Comparison of ENCODE assay signal across 11 mouse cellular contexts in the genomic region with DNA sequence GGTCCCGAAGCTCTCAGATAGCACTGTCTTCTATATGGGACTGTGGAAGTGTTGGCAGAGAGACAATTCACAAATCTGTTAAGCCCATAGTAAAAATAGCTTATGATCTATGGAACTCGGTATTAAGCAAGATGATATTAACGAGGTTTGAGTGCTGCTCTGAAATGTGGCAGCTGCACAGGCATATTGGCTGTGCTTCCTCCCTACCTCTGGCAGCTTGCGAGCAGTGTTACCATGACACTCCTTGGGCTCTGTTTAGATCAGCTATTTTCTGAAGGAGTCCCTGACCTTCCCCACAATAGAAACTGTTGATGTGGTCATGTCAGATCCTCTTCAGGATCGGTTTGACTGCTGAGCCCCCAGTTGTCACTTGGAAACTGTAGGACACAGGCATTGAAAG.
DNase-seq lines count a peak whose midpoint lies in the region; ATAC-seq and TF ChIP-seq lines count a peak whose summit lies in the region.
"Had no signal": no experiment of that assay in that cellular context is flagged by ENCODE, and none has a peak within 500 bp of the region (broad histone marks: within the 10 kb centered on the region; RNA-seq: fewer than 3 reads in every experiment).

No protein-coding gene starts in this region.

- H3K4me3 ChIP-seq in cerebellum, adult 2 months (replicated peaks; ENCODE audit: insufficient read depth, low read depth, low read length), result no peak overlapping the region
- no peak overlapping the region for H3K4me3 ChIP-seq in hindbrain, postnatal 0 days (ENCODE audit: low read length)
- H3K4me3 ChIP-seq in hindbrain, embryonic 13.5 days, result no peak overlapping the region
- H3K4me3 ChIP-seq in heart, embryonic 10.5 days, result no peak overlapping the region
- H3K4me3 ChIP-seq in intestine, postnatal 0 days (ENCODE audit: low read depth, low read length), result no peak overlapping the region
- H3K4me3 ChIP-seq: kidney, embryonic 15.5 days; neural tube, embryonic 13.5 days had no signal

- WGBS in cerebellum, adult 2 months, result 30% methylated on average over 5 of the region's 5 CpGs
- 48% methylated on average over 5 of the region's 5 CpGs for WGBS in hindbrain, postnatal 0 days
- WGBS in hindbrain, embryonic 13.5 days, result 77% methylated on average over 5 of the region's 5 CpGs
- 63% methylated on average over 5 of the region's 5 CpGs for WGBS in heart, embryonic 10.5 days
- WGBS in intestine, postnatal 0 days, result 74% methylated on average over 5 of the region's 5 CpGs

- H3K9ac ChIP-seq in hindbrain, postnatal 0 days (replicated peaks; ENCODE audit: low read length), result no peak overlapping the region
- no peak overlapping the region for H3K9ac ChIP-seq in hindbrain, embryonic 13.5 days
- no peak overlapping the region for H3K9ac ChIP-seq in intestine, postnatal 0 days (ENCODE audit: low read depth, low read length)
- H3K9ac ChIP-seq: kidney, embryonic 15.5 days; neural tube, embryonic 13.5 days had no signal

- H3K36me3 ChIP-seq in hindbrain, postnatal 0 days (ENCODE audit: insufficient read depth, low read length), result no peaks in the 10 kb centered on the region
- H3K36me3 ChIP-seq in hindbrain, embryonic 13.5 days, result no peaks in the 10 kb centered on the region
- H3K36me3 ChIP-seq in heart, embryonic 10.5 days, result no peaks in the 10 kb centered on the region
- no peaks in the 10 kb centered on the region for H3K36me3 ChIP-seq in intestine, postnatal 0 days (ENCODE audit: control insufficient read depth, insufficient read depth)
- H3K36me3 ChIP-seq: kidney, embryonic 15.5 days; neural tube, embryonic 13.5 days had no signal

- H3K4me1 ChIP-seq in cerebellum, adult 2 months (ENCODE audit: control insufficient read depth, insufficient read depth, low read length), result peaks cover 13% of the 10 kb centered on the region
- peaks cover 9% of the 10 kb centered on the region; the same call in 1 of the 2 replicates for H3K4me1 ChIP-seq in hindbrain, postnatal 0 days (ENCODE audit: insufficient read depth, low read length)
- H3K4me1 ChIP-seq in hindbrain, embryonic 13.5 days (replicated peaks), result 0 out of 2 replicates have a peak, but pooled peaks cover 9% of the 10 kb centered on the region
- H3K4me1 ChIP-seq in heart, embryonic 10.5 days, result peaks cover 34% of the 10 kb centered on the region
- 0 out of 2 replicates have a peak, but pooled peaks cover 6% of the 10 kb centered on the region for H3K4me1 ChIP-seq in intestine, postnatal 0 days (replicated peaks; ENCODE audit: control insufficient read depth, insufficient read depth, low read length)

- no peaks in the 10 kb centered on the region for H3K9me3 ChIP-seq in hindbrain, postnatal 0 days (ENCODE audit: low read length)
- no peaks in the 10 kb centered on the region for H3K9me3 ChIP-seq in hindbrain, embryonic 13.5 days
- H3K9me3 ChIP-seq in heart, embryonic 10.5 days, result no peaks in the 10 kb centered on the region
- no peaks in the 10 kb centered on the region for H3K9me3 ChIP-seq in intestine, postnatal 0 days (ENCODE audit: control insufficient read depth)
- H3K9me3 ChIP-seq: kidney, embryonic 15.5 days; neural tube, embryonic 13.5 days had no signal

- H3K4me2 ChIP-seq in hindbrain, postnatal 0 days (ENCODE audit: low read depth, low read length), result no peak overlapping the region
- H3K4me2 ChIP-seq in hindbrain, embryonic 13.5 days, result no peak overlapping the region
- H3K4me2 ChIP-seq in intestine, postnatal 0 days (replicated peaks; ENCODE audit: low read depth), result no peak overlapping the region
- H3K4me2 ChIP-seq: kidney, embryonic 15.5 days; neural tube, embryonic 13.5 days had no signal

- TF ChIP-seq CTCF in cerebellum, adult 2 months (IDR thresholded peaks at IDR 0.05; ENCODE audit: borderline replicate concordance, insufficient read depth, low read depth, low read length), result no peak
- TF ChIP-seq CTCF in hindbrain, postnatal 0 days (IDR thresholded peaks at IDR 0.05; ENCODE audit: low read depth), result no peak
- TF ChIP-seq CTCF in intestine, postnatal 0 days (IDR thresholded peaks at IDR 0.05; ENCODE audit: low read depth), result no peak

- peak; percentile 77; the same call in 1 of the 2 replicates for ATAC-seq in hindbrain, postnatal 0 days
- ATAC-seq in hindbrain, embryonic 13.5 days (ENCODE audit: low FRiP score), result no peak
- no peak for ATAC-seq in intestine, postnatal 0 days

- no peaks in the 10 kb centered on the region for H3K27me3 ChIP-seq in cerebellum, adult 2 months (ENCODE audit: control insufficient read depth, insufficient read depth, low read length)
- H3K27me3 ChIP-seq in hindbrain, postnatal 0 days (ENCODE audit: insufficient read depth, low read length), result no peaks in the 10 kb centered on the region
- no peaks in the 10 kb centered on the region for H3K27me3 ChIP-seq in hindbrain, embryonic 13.5 days
- no peaks in the 10 kb centered on the region for H3K27me3 ChIP-seq in heart, embryonic 10.5 days (ENCODE audit: insufficient read depth, poor library complexity, severe bottlenecking)
- no peaks in the 10 kb centered on the region for H3K27me3 ChIP-seq in intestine, postnatal 0 days (replicated peaks; ENCODE audit: control insufficient read depth, insufficient read depth, low read length)
- H3K27me3 ChIP-seq: kidney, embryonic 15.5 days; neural tube, embryonic 13.5 days had no signal

- 0 out of 2 replicates have a peak overlapping the region, but pooled peaks have one; percentile 0 for H3K27ac ChIP-seq in cerebellum, adult 2 months (ENCODE audit: insufficient read depth, low read length)
- peak overlapping the region; percentile 0; the same call in 1 of the 2 replicates for H3K27ac ChIP-seq in hindbrain, postnatal 0 days
- H3K27ac ChIP-seq in hindbrain, embryonic 13.5 days, result no peak overlapping the region
- H3K27ac ChIP-seq in heart, embryonic 10.5 days, result peak overlapping the region; percentile 25; the same call in 1 of the 2 replicates
- H3K27ac ChIP-seq in intestine, postnatal 0 days (ENCODE audit: low read depth, low read length), result no peak overlapping the region
- H3K27ac ChIP-seq: kidney, embryonic 15.5 days; neural tube, embryonic 13.5 days had no signal

- DNase-seq in cerebellum, adult 2 months, result peak in 1 of 2 experiments; percentile 14
- DNase-seq in cerebellum, postnatal 4 days (ENCODE audit: low spot score in 2 of 2), result no peak
- DNase-seq in hindbrain, postnatal 0 days (ENCODE audit: low spot score), result peak; percentile 24
- DNase-seq in heart, embryonic 10.5 days (ENCODE audit: low spot score), result no peak
- peak; percentile 26 to 42 for DNase-seq in layer of hippocampus, postnatal 14 days (ENCODE audit: low spot score in 2 of 2)
- no peak for DNase-seq in thymus, postnatal 0 days (ENCODE audit: low spot score)
- DNase-seq: adrenal gland, postnatal 14 days had no signal

- TF ChIP-seq POLR2A in cerebellum, adult 2 months (IDR thresholded peaks at IDR 0.05; ENCODE audit: borderline replicate concordance, insufficient read depth, low read length), result no peak

Comparison
In these comparisons a context has a peak if more than half of its experiments do, and no peak if none do; other contexts are left out.
1. H3K27ac ChIP-seq: peak in cerebellum, adult 2 months (single experiment), hindbrain, postnatal 0 days (single experiment) and heart, embryonic 10.5 days (single experiment); none in hindbrain, embryonic 13.5 days (single experiment) and intestine, postnatal 0 days (single experiment).
2. DNase-seq: peak in hindbrain, postnatal 0 days (single experiment) and layer of hippocampus, postnatal 14 days (2 of 2); none in cerebellum, postnatal 4 days (0 of 2), heart, embryonic 10.5 days (single experiment) and thymus, postnatal 0 days (single experiment).